Mouse (Mus musculus) ES-E14 (cell line): Measurements from ENCODE around the gene Cab39.

Experiments
- MAFK ChIP-seq: IDR thresholded peaks from 2 replicates; pipeline ENCODE4 v1.6.1; 2014; ENCODE audit warnings: mild to moderate bottlenecking, low read depth, low read length, inconsistent platforms; ENCODE audit not compliant: insufficient read depth
- ZNF384 ChIP-seq: IDR thresholded peaks from 2 replicates; pipeline ENCODE4 v1.6.1; 2012; ENCODE audit warnings: low read depth, low read length, inconsistent platforms

DNA sequence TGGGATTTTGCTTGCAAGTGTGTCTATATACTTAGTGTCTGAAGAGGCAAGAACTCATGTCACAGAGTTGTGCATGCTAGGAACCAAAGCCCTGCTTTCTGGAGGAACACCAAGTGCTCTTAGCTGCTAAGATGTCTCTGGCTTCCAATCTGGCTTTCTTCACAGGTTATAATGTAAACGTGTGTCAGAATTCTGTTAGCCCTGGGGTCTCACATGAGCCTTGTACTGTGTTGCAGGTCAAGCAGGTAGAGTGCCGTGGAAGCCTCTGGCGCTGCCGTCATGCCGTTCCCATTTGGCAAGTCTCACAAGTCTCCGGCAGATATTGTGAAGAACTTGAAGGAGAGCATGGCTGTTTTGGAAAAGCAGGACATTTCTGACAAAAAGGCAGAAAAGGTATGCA lies 24.9 kb downstream of the Cab39 start:
- no peak for TF ChIP-seq MAFK
- no peak for TF ChIP-seq ZNF384
